Mouse (Mus musculus): ENCODE measurements around the gene Cyp4v3. TPM values are rescaled to one million over a fixed set of nuclear protein-coding genes. Genes with fewer than 3 reads are reported as not detected.

The Cyp4v3 gene
- total and polyA plus RNA-seq, 3 experiments, result 0.11 TPM; not detected in 2

DNA sequence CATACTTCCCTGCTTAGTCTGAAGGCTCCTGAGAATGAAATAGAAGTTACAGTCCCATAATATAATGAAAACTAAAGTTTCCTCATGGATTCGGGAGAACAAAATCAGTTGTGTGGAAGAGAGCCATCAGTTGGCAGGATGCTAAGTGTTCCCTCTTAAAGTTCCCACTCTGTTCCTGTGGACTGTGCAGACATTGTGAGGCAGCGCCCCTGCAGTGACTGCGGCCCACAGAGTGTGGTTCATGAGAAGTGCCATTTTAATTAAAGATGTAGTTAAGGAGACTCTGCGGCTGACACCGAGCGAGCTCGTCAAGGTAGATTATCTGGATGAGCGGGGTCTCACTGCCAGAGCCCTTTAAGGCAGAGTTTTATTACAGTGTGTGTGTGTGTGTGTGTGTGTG lies 30.6 kb downstream of the Cyp4v3 start:
- H3K36me3 ChIP-seq (replicated peaks), result no peaks in the 10 kb centered on the region
- no peak overlapping the region for H3K4me3 ChIP-seq (ENCODE audit: low read depth, low read length)
- DNase-seq (ENCODE audit: low spot score), result no peak
- no peaks in the 10 kb centered on the region for H3K27me3 ChIP-seq (ENCODE audit: insufficient read depth, low read length)
- no peaks in the 10 kb centered on the region for H3K4me1 ChIP-seq (ENCODE audit: insufficient read depth, low read depth, low read length)
- TF ChIP-seq GATA1 (IDR thresholded peaks at IDR 0.05; ENCODE audit: borderline replicate concordance, low read length) (no peak), TAL1 (conservative IDR thresholded peaks at IDR 0.05; ENCODE audit: low read depth, low read length) (no peak), CTCF (IDR thresholded peaks at IDR 0.05; ENCODE audit: low read depth, low read length) (no peak), GATA2 (IDR thresholded peaks at IDR 0.05; ENCODE audit: borderline replicate concordance, low read depth, low read length) (no peak), POLR2AphosphoS5 (IDR thresholded peaks at IDR 0.05; ENCODE audit: insufficient replicate concordance, low read depth, low read length) (no peak)
- no peak for ATAC-seq (ENCODE audit: extremely low read depth, insufficient number of reproducible peaks, low FRiP score, poor library complexity, severe bottlenecking)
- H3K9me3 ChIP-seq (replicated peaks), result peaks cover 14% of the 10 kb centered on the region

DNA sequence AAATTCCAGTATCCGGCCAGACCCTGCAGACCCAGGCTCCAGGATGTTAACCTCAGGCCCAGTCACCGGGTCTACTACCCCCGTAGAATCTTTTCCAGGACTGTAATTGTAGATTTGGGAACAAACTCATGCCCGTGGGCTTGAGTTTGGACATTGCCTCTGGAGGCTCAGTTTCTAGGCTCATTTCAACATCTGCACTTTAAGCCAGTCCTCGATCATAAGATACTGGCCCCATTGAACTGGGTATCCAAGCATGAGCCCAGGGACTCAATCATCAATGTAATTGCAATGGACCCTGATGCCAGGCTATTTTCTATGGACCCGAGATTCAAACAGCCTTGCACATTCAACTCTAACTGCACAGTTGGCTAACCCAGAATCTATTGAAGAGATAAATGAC lies 37.7 kb downstream of the Cyp4v3 start:
- no peak for ATAC-seq (ENCODE audit: extremely low read depth, insufficient number of reproducible peaks, low FRiP score, poor library complexity, severe bottlenecking)
- no peaks in the 10 kb centered on the region for H3K27me3 ChIP-seq (ENCODE audit: insufficient read depth, low read length)
- no peak for TF ChIP-seq TAL1 (conservative IDR thresholded peaks at IDR 0.05; ENCODE audit: low read depth, low read length)
- TF ChIP-seq CTCF (IDR thresholded peaks at IDR 0.05; ENCODE audit: low read depth, low read length), result no peak
- no peak for TF ChIP-seq POLR2AphosphoS5 (IDR thresholded peaks at IDR 0.05; ENCODE audit: insufficient replicate concordance, low read depth, low read length)
- no peak for TF ChIP-seq GATA1 (IDR thresholded peaks at IDR 0.05; ENCODE audit: borderline replicate concordance, low read length)
- no peak for TF ChIP-seq GATA2 (IDR thresholded peaks at IDR 0.05; ENCODE audit: borderline replicate concordance, low read depth, low read length)
- H3K36me3 ChIP-seq (replicated peaks), result no peaks in the 10 kb centered on the region
- DNase-seq (ENCODE audit: low spot score), result no peak
- peaks cover 22% of the 10 kb centered on the region for H3K9me3 ChIP-seq (replicated peaks)
- H3K4me1 ChIP-seq (ENCODE audit: insufficient read depth, low read depth, low read length), result no peaks in the 10 kb centered on the region
- no peak overlapping the region for H3K4me3 ChIP-seq (ENCODE audit: low read depth, low read length)

- Histone ChIP-seq H3K4me3 (ENCODE audit: low read depth, low read length) (no peak within 1 kb of the TSS), H3K9me3 (replicated peaks) (peaks cover 22% of the 10 kb centered on the region), H3K36me3 (replicated peaks) (no peaks in the 10 kb centered on the region), H3K27me3 (ENCODE audit: insufficient read depth, low read length) (no peaks in the 10 kb centered on the region), H3K4me1 (ENCODE audit: insufficient read depth, low read depth, low read length) (no peaks in the 10 kb centered on the region)
- DNase-seq (ENCODE audit: low spot score) (no peak), ATAC-seq (ENCODE audit: extremely low read depth, insufficient number of reproducible peaks, low FRiP score, poor library complexity, severe bottlenecking) (no peak)
- TF ChIP-seq GATA1 (IDR thresholded peaks at IDR 0.05; ENCODE audit: borderline replicate concordance, low read length) (no peak), CTCF (IDR thresholded peaks at IDR 0.05; ENCODE audit: low read depth, low read length) (no peak), GATA2 (IDR thresholded peaks at IDR 0.05; ENCODE audit: borderline replicate concordance, low read depth, low read length) (no peak), POLR2AphosphoS5 (IDR thresholded peaks at IDR 0.05; ENCODE audit: insufficient replicate concordance, low read depth, low read length) (no peak), TAL1 (conservative IDR thresholded peaks at IDR 0.05; ENCODE audit: low read depth, low read length) (no peak)
These were observed 38.3 kb downstream of the Cyp4v3 start, which contains the start of gene Klkb1 for GRCm38 (mm10) chr8:45294687-45295086. Gene Klkb1, minus strand, starts transcription at chr8:45294859.

DNA sequence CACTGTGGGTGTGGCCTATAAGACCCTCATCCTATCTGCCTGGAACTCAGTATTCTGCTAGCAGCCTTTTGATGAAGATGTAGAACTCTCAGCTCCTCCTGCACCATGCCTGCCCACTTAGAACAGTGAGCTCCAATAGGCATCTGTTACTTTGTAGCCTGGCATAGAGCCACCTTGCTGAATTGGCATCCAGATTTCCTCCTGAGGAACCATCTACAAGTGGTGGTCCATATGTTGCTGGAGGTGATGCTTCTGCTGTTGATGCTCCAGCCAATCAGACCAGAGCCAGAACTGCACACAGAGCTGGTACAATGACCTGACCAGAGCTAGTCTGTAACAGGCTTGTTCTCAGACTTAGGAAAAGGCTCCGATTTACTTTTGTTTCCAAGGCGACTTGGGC lies 41.2 kb downstream of the Cyp4v3 start:
- TF ChIP-seq CTCF (IDR thresholded peaks at IDR 0.05; ENCODE audit: low read depth, low read length), result no peak
- TF ChIP-seq GATA2 (IDR thresholded peaks at IDR 0.05; ENCODE audit: borderline replicate concordance, low read depth, low read length), result no peak
- TF ChIP-seq GATA1 (IDR thresholded peaks at IDR 0.05; ENCODE audit: borderline replicate concordance, low read length), result no peak
- no peak for TF ChIP-seq POLR2AphosphoS5 (IDR thresholded peaks at IDR 0.05; ENCODE audit: insufficient replicate concordance, low read depth, low read length)
- no peak for TF ChIP-seq TAL1 (conservative IDR thresholded peaks at IDR 0.05; ENCODE audit: low read depth, low read length)
- no peaks in the 10 kb centered on the region for H3K36me3 ChIP-seq (replicated peaks)
- H3K4me3 ChIP-seq (ENCODE audit: low read depth, low read length), result no peak overlapping the region
- no peak for DNase-seq (ENCODE audit: low spot score)
- peaks cover 12% of the 10 kb centered on the region for H3K9me3 ChIP-seq (replicated peaks)
- no peaks in the 10 kb centered on the region for H3K4me1 ChIP-seq (ENCODE audit: insufficient read depth, low read depth, low read length)
- H3K27me3 ChIP-seq (ENCODE audit: insufficient read depth, low read length), result no peaks in the 10 kb centered on the region
- ATAC-seq (ENCODE audit: extremely low read depth, insufficient number of reproducible peaks, low FRiP score, poor library complexity, severe bottlenecking), result no peak

GRCm38 (mm10) chr8:45281630-45282029 lies 51.4 kb downstream of the Cyp4v3 start:
- no peak for TF ChIP-seq GATA1 (IDR thresholded peaks at IDR 0.05; ENCODE audit: borderline replicate concordance, low read length)
- TF ChIP-seq CTCF (IDR thresholded peaks at IDR 0.05; ENCODE audit: low read depth, low read length), result no peak
- TF ChIP-seq TAL1 (conservative IDR thresholded peaks at IDR 0.05; ENCODE audit: low read depth, low read length), result no peak
- TF ChIP-seq GATA2 (IDR thresholded peaks at IDR 0.05; ENCODE audit: borderline replicate concordance, low read depth, low read length), result no peak
- no peak for TF ChIP-seq POLR2AphosphoS5 (IDR thresholded peaks at IDR 0.05; ENCODE audit: insufficient replicate concordance, low read depth, low read length)
- Histone ChIP-seq H3K4me3 (ENCODE audit: low read depth, low read length) (no peak overlapping the region), H3K9me3 (replicated peaks) (peaks cover 29% of the 10 kb centered on the region), H3K36me3 (replicated peaks) (no peaks in the 10 kb centered on the region), H3K27me3 (ENCODE audit: insufficient read depth, low read length) (no peaks in the 10 kb centered on the region), H3K4me1 (ENCODE audit: insufficient read depth, low read depth, low read length) (no peaks in the 10 kb centered on the region)
- DNase-seq (ENCODE audit: low spot score) (no peak), ATAC-seq (ENCODE audit: extremely low read depth, insufficient number of reproducible peaks, low FRiP score, poor library complexity, severe bottlenecking) (no peak)

DNA sequence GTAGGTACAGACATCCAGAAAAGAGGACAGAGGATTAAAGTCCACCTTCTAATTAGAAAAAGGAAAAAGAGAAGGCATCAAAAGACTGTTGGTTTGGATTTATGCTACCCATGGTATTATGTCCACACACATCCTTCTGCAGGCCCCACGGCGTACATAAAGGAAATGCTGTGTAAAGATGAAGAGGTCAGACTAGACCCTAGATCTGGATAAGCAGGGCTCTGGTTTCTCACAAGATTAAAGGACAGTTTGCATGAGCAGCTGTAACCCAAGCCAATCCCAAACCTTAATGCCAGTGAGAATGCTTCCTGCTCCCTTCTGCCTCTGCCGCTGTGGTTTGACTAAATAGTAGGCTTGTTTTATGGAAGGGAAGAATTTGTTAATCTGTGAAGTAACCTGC lies 55.6 kb downstream of the Cyp4v3 start:
- DNase-seq (ENCODE audit: low spot score) (no peak), ATAC-seq (ENCODE audit: extremely low read depth, insufficient number of reproducible peaks, low FRiP score, poor library complexity, severe bottlenecking) (no peak)
- Histone ChIP-seq H3K4me1 (ENCODE audit: insufficient read depth, low read depth, low read length) (no peaks in the 10 kb centered on the region), H3K36me3 (replicated peaks) (no peaks in the 10 kb centered on the region), H3K9me3 (replicated peaks) (peaks cover 28% of the 10 kb centered on the region), H3K4me3 (ENCODE audit: low read depth, low read length) (no peak overlapping the region), H3K27me3 (ENCODE audit: insufficient read depth, low read length) (no peaks in the 10 kb centered on the region)
- no peak for TF ChIP-seq POLR2AphosphoS5 (IDR thresholded peaks at IDR 0.05; ENCODE audit: insufficient replicate concordance, low read depth, low read length)
- no peak for TF ChIP-seq TAL1 (conservative IDR thresholded peaks at IDR 0.05; ENCODE audit: low read depth, low read length)
- no peak for TF ChIP-seq GATA1 (IDR thresholded peaks at IDR 0.05; ENCODE audit: borderline replicate concordance, low read length)
- TF ChIP-seq CTCF (IDR thresholded peaks at IDR 0.05; ENCODE audit: low read depth, low read length), result no peak
- TF ChIP-seq GATA2 (IDR thresholded peaks at IDR 0.05; ENCODE audit: borderline replicate concordance, low read depth, low read length), result no peak

All from G1E (cell line).